Mouse (Mus musculus) layer of hippocampus, adult 11-12 months (tissue): ENCODE results near the gene Faap20.

Experiments used
- DNase-seq: peaks from one replicate; pipeline ENCODE4 v3.0.0; 2022; ENCODE audit warnings: low spot score

The Faap20 gene

DNA sequence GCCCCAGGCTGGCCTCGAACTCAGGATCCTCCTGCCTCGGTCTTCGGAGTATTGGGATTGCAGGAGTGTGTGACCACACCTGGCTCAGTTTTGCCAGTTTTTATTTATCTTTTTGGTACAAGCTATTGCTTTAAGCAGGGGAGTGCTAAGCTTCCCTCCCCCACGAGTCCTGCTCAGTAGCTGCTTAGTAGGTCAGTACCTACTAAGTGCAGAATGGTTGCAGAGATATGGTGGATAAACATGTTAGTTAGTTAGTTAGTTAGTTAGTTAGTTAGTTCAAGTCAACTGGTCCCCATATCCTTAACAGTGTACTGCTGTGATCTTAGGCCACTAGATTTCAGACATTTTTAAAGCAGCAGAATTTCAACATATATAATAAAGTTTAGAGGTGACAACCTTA, 36.5 kb downstream of the Faap20 start:
- no peak for DNase-seq

DNA sequence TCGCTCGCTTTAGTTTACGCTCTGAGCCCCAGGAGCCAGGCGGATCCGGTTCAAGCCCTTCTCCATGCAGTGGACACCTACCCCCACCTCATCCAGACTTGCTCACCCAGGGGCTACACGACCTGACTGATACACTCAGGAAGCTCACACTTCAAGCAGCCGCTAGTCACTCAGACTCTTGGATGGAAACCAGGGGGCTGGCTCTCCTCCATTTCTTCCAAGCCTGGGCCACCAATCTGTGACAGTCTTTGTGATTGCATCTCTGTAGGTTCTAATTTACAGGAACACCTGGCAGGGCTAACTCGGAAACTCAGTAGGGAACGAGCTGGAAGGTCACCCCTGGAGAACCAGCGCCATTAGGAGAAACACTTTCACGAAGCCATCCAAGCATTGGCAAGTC, 38.1 kb downstream of the Faap20 start:
- no peak for DNase-seq

DNA sequence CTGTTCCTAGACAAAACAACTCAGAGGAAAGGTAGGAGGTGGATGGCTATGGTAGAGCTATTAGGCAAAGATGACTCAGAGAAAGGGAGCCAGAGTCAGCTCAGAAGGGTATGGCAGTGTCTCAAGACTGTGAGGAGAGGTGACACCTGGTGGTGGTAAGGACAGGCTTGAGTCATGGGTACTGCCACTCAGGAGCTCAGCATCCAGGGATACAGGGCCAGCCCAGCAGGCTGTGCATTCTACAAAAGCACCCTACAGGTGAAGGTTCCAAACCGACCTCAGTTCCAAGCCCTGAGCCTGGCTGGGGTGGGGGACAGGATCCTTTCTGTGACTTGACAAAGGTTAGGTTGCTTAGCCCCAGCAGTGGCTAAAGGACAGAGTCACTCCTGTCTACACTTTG, 39.0 kb downstream of the Faap20 start:
- DNase-seq = no peak

DNA sequence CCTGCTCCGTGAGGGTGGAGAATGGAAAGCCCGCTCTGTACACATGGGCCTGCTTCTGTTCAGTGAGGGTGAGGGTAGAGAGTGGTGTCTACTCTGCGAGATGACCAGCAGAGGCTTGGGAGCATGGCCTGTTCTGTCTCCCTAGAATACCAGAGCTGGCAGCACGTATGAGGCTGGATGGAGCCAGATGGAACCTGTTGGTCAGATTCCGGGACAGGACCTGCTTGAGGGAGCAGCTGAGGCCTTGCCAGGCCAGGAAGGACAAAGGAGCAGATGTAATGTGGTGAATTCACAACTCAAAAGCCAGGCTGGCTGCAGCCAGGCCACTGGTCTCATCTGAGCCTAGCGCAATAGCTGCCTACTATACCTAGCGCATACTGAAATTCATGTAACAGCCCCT, 40.4 kb downstream of the Faap20 start:
- no peak for DNase-seq

DNA sequence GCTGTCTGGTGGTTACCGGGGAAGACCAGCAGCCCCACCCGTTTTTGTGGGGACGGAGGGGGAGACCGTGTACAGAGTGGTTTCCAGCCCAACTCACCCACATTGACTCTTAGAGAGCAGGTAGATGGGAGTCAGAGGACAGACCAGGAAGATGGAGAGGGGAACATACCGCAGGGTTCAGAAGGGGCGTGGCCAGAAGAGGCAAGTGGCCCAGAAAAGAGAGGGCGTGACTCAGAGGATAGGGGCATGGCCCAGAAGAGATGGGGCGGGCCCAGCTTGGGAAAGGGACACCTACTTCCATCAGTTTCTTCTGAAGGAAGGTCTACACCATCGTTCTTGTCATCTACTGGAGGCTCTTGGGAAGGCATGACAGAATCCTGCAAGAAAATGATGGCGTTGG, 43.3 kb downstream of the Faap20 start:
- no peak for DNase-seq

DNA sequence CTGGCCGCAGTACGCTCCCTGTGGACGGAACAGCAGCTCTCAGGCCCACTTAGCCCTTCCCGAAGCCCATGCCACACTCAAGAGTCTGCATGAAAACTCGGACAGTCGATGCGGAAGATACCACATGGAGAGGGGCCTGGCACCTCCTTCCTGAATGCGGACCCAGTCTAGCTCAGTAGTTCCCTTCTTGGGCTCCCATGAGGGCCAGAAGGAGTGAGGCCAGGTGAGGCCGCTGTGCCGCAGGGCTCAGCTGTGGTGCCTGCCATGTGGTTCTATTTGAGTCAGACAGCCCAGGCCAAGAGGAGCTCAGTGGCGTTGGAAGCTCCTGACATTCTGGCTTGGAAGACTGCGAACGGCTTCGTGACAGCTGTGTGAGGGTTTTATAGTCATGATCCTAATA, 44.8 kb downstream of the Faap20 start:
- DNase-seq = no peak

DNA sequence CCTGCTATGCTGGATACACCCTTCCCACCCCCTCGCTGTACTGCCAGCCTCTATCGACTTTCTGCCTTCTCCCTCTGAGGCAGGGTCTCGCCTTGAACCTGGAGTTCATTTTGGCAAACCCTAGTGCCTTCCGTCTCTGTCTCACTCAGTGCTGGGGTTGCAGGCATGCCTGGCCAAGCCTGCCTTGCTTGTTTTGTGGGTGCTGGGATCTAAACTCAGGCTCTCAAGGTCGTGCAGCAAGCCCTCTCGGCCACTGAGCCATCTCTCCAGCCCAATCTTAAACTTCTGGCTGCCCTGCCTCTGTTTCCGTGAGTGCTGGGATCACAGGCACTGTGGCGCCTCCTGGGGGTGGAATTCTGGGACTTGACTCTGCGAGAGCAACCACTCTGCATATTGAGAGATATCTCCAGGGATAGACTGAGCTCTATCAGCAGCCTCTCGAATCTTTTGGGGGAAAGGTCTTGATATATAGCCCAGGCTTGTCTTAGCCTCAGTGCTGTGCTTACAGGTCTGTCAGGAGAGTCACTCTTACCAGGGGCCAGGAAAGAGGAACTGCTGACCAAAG, 45.5 kb downstream of the Faap20 start:
- DNase-seq = no peak

DNA sequence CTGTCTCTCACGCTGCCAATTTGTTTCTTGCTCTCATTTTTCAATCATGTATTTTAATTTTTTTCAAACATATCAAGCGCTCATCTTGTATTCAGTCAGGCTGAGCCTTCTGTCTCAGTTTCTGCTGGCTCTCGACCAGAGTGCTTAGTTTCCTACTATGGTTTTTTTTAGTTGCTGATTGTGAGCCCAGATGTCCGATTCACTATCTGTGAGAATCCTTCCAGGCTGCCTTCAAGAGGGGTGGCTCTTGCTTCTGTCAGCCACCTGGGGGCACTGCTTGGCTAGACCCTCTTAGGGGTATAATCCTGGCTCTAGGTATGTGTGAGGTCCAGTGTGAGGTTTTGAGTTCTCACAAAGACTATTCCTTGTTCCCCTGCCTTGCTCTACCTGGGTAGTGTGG, 46.4 kb downstream of the Faap20 start:
- DNase-seq = peak; percentile 76

DNA sequence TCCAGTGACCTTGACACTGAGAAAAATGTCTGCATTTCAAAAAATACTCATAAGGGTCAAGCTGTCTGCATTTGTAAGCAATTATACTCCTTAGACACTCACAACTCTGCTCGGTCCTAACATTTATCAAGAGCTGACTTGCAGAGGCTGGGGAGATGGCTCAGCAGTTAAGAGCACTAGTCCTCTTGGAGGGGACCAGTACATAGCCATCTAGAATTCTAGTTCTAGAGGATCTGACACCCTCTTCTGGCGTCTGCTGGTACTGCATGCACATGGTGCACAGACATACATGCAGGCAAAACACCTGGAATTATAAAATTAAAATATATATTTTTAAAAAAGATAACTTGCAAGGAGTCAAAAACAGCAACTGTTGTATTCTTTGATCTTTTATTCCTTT, 47.5 kb downstream of the Faap20 start:
- no peak for DNase-seq

DNA sequence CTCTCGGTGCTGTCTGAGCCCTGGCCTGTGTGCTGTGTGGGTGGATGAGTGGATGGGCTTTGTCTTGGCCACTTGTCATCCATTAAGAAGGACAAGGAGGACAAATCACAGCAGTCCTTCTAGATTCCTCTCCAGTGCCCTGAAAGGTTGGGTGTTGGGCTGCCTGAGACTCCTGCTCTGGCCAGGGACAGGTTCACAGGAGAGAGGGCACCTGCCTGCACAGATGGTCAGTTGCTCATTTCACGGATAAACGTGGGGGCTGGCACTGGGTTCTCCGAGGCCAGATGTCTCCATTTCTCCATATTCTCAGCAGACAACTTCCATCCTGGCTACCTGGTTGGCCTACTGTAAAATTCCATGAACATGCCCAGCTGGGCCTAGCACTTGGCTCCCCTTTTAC, 49.2 kb downstream of the Faap20 start:
- no peak for DNase-seq

DNA sequence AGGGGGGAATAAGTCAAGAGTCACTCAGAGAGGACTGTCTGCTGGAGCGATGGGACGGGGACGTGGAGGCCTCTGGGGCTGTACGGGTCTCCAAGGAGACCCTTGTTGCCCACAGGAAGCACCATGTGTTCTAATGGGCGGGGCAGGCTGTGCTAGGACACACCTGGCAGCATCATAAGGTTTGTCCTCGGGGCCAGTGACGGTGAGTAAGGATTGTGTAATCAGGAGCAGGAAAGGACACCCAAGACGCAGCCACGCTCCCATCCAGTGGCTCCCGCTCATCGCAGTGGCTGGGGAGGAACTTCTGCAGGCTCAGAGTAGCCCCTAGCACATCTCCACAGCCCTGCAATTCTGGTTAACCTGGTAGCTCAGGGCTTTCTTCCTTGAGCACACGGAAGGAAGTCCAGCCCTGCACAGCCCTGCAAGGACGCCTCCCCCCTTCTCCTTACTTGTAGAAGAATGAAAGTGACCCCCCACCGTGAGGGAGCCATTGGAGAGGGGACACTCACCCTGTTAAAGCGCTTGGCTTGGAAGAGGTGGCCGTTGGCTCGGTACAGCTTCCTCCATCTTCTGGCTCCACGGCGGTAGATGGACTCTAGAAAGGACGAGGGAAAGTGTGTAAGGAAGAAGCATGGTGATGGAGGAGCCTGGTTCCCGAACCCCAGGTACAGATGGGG, 51.0 kb downstream of the Faap20 start:
- DNase-seq = no peak

DNA sequence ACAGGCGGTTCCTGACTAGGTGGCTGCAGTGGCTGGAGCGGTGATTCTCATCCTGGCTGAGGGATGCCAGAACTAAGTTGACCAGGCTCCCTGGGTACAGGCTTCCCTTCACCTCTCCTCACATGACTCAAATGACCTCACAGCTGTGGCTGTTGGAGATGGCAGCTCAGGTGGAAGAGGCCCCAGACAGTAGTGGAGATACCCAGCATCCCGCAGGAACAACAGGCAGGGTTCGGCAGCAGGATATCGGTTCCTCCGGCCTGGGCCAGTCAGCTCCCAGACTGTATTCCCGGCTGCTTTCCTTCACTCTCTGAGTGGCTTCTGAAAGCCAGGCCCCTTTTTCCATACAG, 51.5 kb downstream of the Faap20 start:
- DNase-seq = no peak

DNA sequence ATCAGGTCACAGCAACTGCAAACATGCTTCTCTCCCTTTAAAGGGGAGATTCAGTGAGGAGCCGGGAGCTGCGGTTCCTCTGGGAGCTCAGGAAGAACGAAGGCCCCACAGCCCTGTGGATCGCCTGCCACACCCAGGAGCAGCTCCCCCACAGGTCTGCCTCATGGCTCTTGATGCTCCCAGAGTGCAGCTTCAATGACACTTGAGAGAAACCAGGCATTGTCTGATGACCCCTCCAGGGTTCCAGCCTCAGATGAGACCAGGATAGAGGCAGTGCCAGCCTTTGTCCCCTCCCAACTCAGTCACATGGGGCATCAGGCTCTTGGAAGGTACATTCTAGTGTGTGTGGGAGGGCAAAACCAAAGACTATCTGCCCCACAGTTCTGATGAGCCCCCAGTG, 52.4 kb downstream of the Faap20 start:
- no peak for DNase-seq

DNA sequence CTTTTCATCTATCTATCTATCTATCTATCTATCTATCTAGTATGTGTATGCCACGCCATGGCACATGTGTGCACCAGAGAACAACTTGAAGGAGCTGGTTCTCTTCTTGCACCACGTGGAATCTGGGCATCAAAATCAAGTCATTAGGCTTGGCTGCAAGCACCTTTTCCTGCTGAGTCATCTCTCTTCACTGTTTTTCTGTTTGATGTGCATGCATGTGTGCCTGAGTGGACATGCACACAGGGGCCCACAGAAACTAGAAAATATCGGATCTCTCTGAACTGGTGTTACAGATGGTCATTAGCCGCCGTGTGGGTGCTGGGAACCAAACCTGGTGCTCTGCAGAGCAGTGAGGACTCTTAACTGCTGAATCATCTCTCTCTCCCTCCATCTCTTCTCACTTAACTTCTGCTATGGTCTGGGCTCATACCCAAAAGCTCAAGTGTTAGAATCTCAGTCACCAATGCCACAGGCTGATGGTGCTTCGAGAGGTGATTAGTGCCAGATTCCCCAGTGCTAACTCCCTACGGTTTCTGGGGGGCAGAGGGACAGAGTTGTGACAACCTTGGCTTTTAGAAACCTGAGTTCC, 55.0 kb downstream of the Faap20 start:
- no peak for DNase-seq

DNA sequence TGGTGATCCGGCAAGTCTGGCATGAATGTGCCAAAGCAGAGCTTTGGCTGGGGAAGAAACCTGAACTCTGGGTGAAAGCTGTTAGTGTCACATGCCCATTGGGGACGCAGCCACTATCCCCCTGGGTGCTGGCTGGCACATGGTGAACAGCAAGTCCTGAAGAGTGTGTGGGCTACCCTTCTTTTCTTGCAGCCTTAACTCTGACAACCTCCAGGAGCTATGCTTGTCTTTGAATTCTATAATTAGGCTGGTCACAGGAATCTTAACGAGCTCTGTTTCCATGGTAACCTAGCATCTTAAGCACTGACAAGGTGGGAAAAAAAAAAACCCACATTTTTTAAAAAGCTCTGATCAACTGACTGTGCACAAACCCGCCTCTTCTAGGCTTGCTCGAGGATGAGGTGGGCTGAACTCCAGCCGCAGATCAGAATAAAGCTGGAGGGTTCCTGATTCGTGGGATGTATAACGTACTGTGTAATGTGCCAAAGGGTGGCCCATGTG, 56.0 kb downstream of the Faap20 start:
- peak; percentile 41 for DNase-seq
